Mouse (Mus musculus): Measurements from ENCODE around the gene Cdca3.

Cdca3 gene

GRCm38 (mm10) chr6:124834512-124835081 is 5.2 kb downstream of the Cdca3 start:
- no peak for DNase-seq

- DNase-seq: no peak
Measured at GRCm38 (mm10) chr6:124835531-124835930, 6.2 kb downstream of the Cdca3 start.

- no peak for DNase-seq
Measured at GRCm38 (mm10) chr6:124836411-124836810, 7.1 kb downstream of the Cdca3 start.

GRCm38 (mm10) chr6:124839805-124840204 is 10.5 kb downstream of the Cdca3 start:
- no peak for DNase-seq

GRCm38 (mm10) chr6:124840241-124841167 is 11.2 kb downstream of the Cdca3 start, which contains the start of gene Gnb3:
TSS of gene Gnb3 (minus strand) at chr6:124840275.
- no peak for DNase-seq

- peak; percentile 87 to 93 for DNase-seq
Measured at GRCm38 (mm10) chr6:124847305-124847704, 18.0 kb downstream of the Cdca3 start.

GRCm38 (mm10) chr6:124850535-124850934 is 21.2 kb downstream of the Cdca3 start:
- no peak for DNase-seq

GRCm38 (mm10) chr6:124854647-124855046 is 25.3 kb downstream of the Cdca3 start:
- DNase-seq: no peak

- DNase-seq: no peak
Measured at GRCm38 (mm10) chr6:124856321-124856720, 27.0 kb downstream of the Cdca3 start.

GRCm38 (mm10) chr6:124856916-124857839 is 27.8 kb downstream of the Cdca3 start, which contains the start of gene P3h3:
TSS of gene P3h3 (minus strand) at chr6:124857752.
- DNase-seq: peak; percentile 76 to 87

GRCm38 (mm10) chr6:124857840-124858530 is 28.6 kb downstream of the Cdca3 start:
- DNase-seq: no peak

GRCm38 (mm10) chr6:124858561-124859318 is 29.4 kb downstream of the Cdca3 start:
- no peak for DNase-seq

- peak; percentile 86 to 93 for DNase-seq
Measured at GRCm38 (mm10) chr6:124859725-124860124, 30.4 kb downstream of the Cdca3 start.

GRCm38 (mm10) chr6:124860511-124860910 is 31.2 kb downstream of the Cdca3 start:
- DNase-seq: no peak

- DNase-seq: no peak
Measured at GRCm38 (mm10) chr6:124861266-124861665, 31.9 kb downstream of the Cdca3 start.

- DNase-seq: no peak
Measured at GRCm38 (mm10) chr6:124861802-124862201, 32.5 kb downstream of the Cdca3 start.

GRCm38 (mm10) chr6:124862406-124863124 is 33.2 kb downstream of the Cdca3 start:
- DNase-seq: no peak

GRCm38 (mm10) chr6:124863125-124863657 is 33.8 kb downstream of the Cdca3 start:
- no peak for DNase-seq

- DNase-seq: peak; percentile 55 to 75
Measured at GRCm38 (mm10) chr6:124863658-124864298, 34.4 kb downstream of the Cdca3 start, which contains the start of gene Gpr162. TSS of gene Gpr162 (minus strand) at chr6:124863983.
